Mouse (Mus musculus) heart, embryonic 11.5 days (tissue): Measurements from ENCODE around the gene Aff3. TPM values are rescaled to one million over a fixed set of nuclear protein-coding genes. Genes with fewer than 3 reads are reported as not detected.

Source experiments
- ATAC-seq: fragments of 200-750 bp; cut with Nextera tagmentation; replicated peaks from 2 replicates; pipeline ENCODE4 v1.8.0; 2017; ENCODE audit warnings: moderate library complexity; ENCODE audit not compliant: insufficient number of reproducible peaks, low FRiP score, low TSS enrichment
- H3K27ac ChIP-seq: fragments of 300-500 bp; sonication (generic); 2 replicates; pipeline ENCODE4 v1.5.1; 2014; ENCODE audit warnings: mild to moderate bottlenecking, low read depth, low read length
- H3K27me3 ChIP-seq: fragments of 300-500 bp; sonication (generic); 2 replicates; pipeline ENCODE4 v1.6.1; 2014; ENCODE audit warnings: mild to moderate bottlenecking, low read length, mixed read lengths; ENCODE audit not compliant: control insufficient read depth, insufficient read depth
- H3K36me3 ChIP-seq: fragments of 300-500 bp; sonication (generic); 2 replicates; pipeline ENCODE4 v1.6.1; 2014; ENCODE audit warnings: mild to moderate bottlenecking, low read length, moderate library complexity, mixed read lengths; ENCODE audit not compliant: control insufficient read depth, insufficient read depth
- H3K4me1 ChIP-seq: fragments of 300-500 bp; sonication (generic); 2 replicates; pipeline ENCODE4 v1.6.1; 2014; ENCODE audit warnings: low read length; ENCODE audit not compliant: control insufficient read depth, insufficient read depth
- H3K4me2 ChIP-seq: fragments of 300-500 bp; sonication (generic); 2 replicates; pipeline ENCODE4 v1.6.1; 2014; ENCODE audit warnings: mild to moderate bottlenecking, moderate library complexity
- H3K4me3 ChIP-seq: fragments of 300-500 bp; sonication (generic); 2 replicates; pipeline ENCODE4 v1.5.1; 2014; ENCODE audit warnings: low read depth, low read length
- H3K9ac ChIP-seq: fragments of 300-500 bp; sonication (generic); 2 replicates; pipeline ENCODE4 v1.6.1; 2014; ENCODE audit warnings: mild to moderate bottlenecking, low read depth, low read length, moderate library complexity
- H3K9me3 ChIP-seq: fragments of 300-500 bp; sonication (generic); replicated peaks from 2 replicates; pipeline ENCODE4 v1.6.1; 2016; ENCODE audit warnings: low read length; ENCODE audit not compliant: control insufficient read depth
- WGBS: fragments of 180-500 bp; shearing (Covaris S2); extraction: QIAGEN DNeasy Blood & Tissue Kit; methylation state at CpG from one replicate; pipeline ENCODE4 v1.1.7; 2014; ENCODE audit not compliant: insufficient replicate concordance; 5-methylcytosine and 5-hydroxymethylcytosine counted together
- polyA plus RNA-seq: library from polyadenylated mRNA; unstranded; fragments of >200 nt; fragmentation: Nextera tagmentation; extraction: Ambion mirVana; gene quantifications from 2 replicates; pipeline ENCODE4 v1.2.1, GENCODE M21; 2014

Aff3 gene
- polyA plus RNA-seq, 1 experiment from 2014 or later: 6.7 TPM

- Histone ChIP-seq H3K9ac (no peak overlapping the region), H3K9me3 (no peaks in the 10 kb centered on the region), H3K27ac (no peak overlapping the region), H3K4me3 (no peak overlapping the region), H3K36me3 (no peaks in the 10 kb centered on the region), H3K4me2 (no peak overlapping the region), H3K27me3 (no peaks in the 10 kb centered on the region), H3K4me1 (peaks cover 6% of the 10 kb centered on the region)
- ATAC-seq: no peak
- 70% methylated on average over 7 of the region's 7 CpGs for WGBS
Observed at GRCm38 (mm10) chr1:38237027-38237787, 427.5 kb downstream of the Aff3 start.

GRCm38 (mm10) chr1:38233121-38233520, 431.6 kb downstream of the Aff3 start:
- Histone ChIP-seq H3K27me3 (no peaks in the 10 kb centered on the region), H3K4me1 (no peaks in the 10 kb centered on the region), H3K9me3 (no peaks in the 10 kb centered on the region), H3K9ac (no peak overlapping the region), H3K4me3 (no peak overlapping the region), H3K4me2 (no peak overlapping the region), H3K36me3 (no peaks in the 10 kb centered on the region), H3K27ac (no peak overlapping the region)
- no peak for ATAC-seq
- WGBS: 88% methylated on average over 5 of the region's 5 CpGs

DNA sequence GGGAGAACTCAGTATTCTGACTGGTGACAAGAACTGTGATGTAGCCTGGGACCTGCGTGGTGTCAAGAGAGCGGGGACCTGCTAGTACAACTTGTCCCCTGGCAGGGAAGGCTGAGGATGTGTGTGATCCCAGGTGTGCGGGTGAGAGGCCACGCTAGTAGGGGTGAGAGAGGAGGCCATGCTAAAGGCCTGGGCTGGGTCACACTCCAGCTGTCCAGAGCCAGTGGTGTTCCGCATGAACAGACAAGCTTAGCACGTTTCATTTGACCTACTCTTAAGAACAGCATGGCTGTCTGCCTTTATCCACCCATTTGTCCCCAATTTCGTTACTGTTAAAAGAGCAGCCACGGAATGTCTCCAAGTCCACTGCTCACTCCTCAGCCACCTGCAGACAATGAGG, 434.7 kb downstream of the Aff3 start:
- WGBS: 82% methylated on average over 8 of the region's 8 CpGs

GRCm38 (mm10) chr1:38228806-38229205, 435.9 kb downstream of the Aff3 start:
- no peaks in the 10 kb centered on the region for H3K36me3 ChIP-seq
- no peak for ATAC-seq
- no peak overlapping the region for H3K4me2 ChIP-seq
- H3K9ac ChIP-seq: no peak overlapping the region
- H3K4me3 ChIP-seq: no peak overlapping the region
- no peaks in the 10 kb centered on the region for H3K27me3 ChIP-seq
- peaks cover 9% of the 10 kb centered on the region; the same call in 1 of the 2 replicates for H3K9me3 ChIP-seq
- WGBS: 86% methylated on average over 4 of the region's 4 CpGs
- H3K27ac ChIP-seq: no peak overlapping the region
- no peaks in the 10 kb centered on the region for H3K4me1 ChIP-seq

More for the DNA sequence above, 434.7 kb downstream of the Aff3 start:
- peaks cover 5% of the 10 kb centered on the region; the same call in 1 of the 2 replicates for H3K9me3 ChIP-seq
- no peak overlapping the region for H3K27ac ChIP-seq
- no peaks in the 10 kb centered on the region for H3K27me3 ChIP-seq
- H3K4me3 ChIP-seq: no peak overlapping the region
- no peaks in the 10 kb centered on the region for H3K4me1 ChIP-seq
- no peak overlapping the region for H3K9ac ChIP-seq
- no peak for ATAC-seq
- H3K36me3 ChIP-seq: no peaks in the 10 kb centered on the region
- H3K4me2 ChIP-seq: no peak overlapping the region

GRCm38 (mm10) chr1:38225166-38225565, 439.6 kb downstream of the Aff3 start:
- no peak overlapping the region for H3K4me3 ChIP-seq
- no peak overlapping the region for H3K27ac ChIP-seq
- H3K4me1 ChIP-seq: no peaks in the 10 kb centered on the region
- H3K36me3 ChIP-seq: no peaks in the 10 kb centered on the region
- peaks cover 9% of the 10 kb centered on the region; the same call in 1 of the 2 replicates for H3K9me3 ChIP-seq
- ATAC-seq: no peak
- H3K4me2 ChIP-seq: no peak overlapping the region
- WGBS: 87% methylated on average over 3 of the region's 3 CpGs
- H3K27me3 ChIP-seq: no peaks in the 10 kb centered on the region
- no peak overlapping the region for H3K9ac ChIP-seq

- H3K9me3 ChIP-seq: peaks cover 9% of the 10 kb centered on the region; the same call in 1 of the 2 replicates
- H3K9ac ChIP-seq: no peak overlapping the region
- no peak overlapping the region for H3K4me3 ChIP-seq
- H3K27ac ChIP-seq: no peak overlapping the region
- no peaks in the 10 kb centered on the region for H3K36me3 ChIP-seq
- H3K4me1 ChIP-seq: 0 out of 2 replicates have a peak, but pooled peaks cover 3% of the 10 kb centered on the region
- no peak for ATAC-seq
- H3K4me2 ChIP-seq: no peak overlapping the region
- WGBS: 82% methylated on average over 1 of the region's 1 CpGs
- no peaks in the 10 kb centered on the region for H3K27me3 ChIP-seq
Observed at GRCm38 (mm10) chr1:38222160-38222559, 442.6 kb downstream of the Aff3 start.

DNA sequence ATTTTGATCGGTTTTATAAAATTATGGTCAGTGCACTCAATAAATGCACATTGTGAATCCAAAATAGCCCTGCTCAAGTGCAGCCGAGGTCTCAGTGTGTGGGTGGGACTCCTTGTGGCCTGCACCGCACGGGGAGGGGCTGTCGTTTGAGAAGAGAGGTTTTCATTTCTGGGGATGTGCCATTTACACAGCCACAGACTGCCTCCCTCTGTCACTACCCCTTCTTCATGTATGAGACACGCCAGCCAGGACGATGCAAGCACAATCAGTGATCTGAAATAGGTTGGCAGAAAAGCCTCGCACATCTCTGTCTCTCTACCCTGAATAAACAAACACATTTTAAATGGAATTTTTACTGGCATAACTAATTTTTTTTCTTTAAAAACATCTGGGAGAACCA, 443.3 kb downstream of the Aff3 start:
- Histone ChIP-seq H3K36me3 (no peaks in the 10 kb centered on the region), H3K27ac (no peak overlapping the region), H3K4me3 (no peak overlapping the region), H3K4me2 (no peak overlapping the region), H3K4me1 (0 out of 2 replicates have a peak, but pooled peaks cover 3% of the 10 kb centered on the region), H3K9me3 (peaks cover 9% of the 10 kb centered on the region; the same call in 1 of the 2 replicates), H3K27me3 (no peaks in the 10 kb centered on the region), H3K9ac (no peak overlapping the region)
- WGBS: 74% methylated on average over 8 of the region's 8 CpGs
- ATAC-seq: no peak

DNA sequence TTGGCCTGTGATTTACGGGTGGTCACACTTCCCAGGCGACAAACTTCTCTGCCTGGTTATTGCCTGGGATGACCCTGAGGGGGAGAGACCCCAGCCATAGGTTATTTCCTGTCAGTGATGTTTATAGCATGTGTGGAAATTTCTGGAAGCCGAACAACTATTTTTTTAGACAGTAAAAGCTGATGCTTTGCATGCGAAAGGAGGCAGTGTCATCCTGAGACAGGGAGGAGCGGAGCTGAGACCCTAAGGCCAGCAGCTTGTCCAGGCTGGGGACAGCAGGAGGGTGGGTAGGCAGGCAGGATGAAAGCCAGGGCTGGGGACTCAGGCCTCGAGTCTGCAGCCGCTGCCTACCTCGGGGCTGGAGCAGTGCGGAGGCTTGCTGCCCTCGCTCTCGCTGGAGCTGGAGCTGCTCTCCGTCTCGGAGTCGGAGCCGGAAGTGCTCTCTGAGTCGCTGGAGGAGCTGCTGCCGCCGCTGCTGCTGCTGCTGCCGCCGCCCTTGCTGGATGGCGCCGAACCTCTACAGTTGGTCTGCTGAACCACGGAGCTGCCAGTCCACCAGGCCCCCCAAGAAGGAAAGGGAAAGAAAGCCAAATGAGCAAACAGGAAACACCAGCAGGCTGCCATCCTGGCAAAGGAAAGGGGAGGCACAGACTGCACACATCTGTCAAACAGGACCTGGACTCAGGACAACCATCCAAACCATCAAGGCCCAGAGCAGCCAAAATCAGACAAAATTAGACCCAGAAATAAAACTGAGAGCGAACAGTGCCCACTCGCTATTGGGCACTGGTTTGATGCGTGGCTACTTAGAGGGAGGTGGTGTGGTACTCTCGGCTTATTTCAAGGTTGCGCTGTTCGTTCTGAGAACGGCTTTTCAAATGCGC, 446.6 kb downstream of the Aff3 start:
- H3K4me1 ChIP-seq: 0 out of 2 replicates have a peak, but pooled peaks cover 3% of the 10 kb centered on the region
- H3K4me3 ChIP-seq: no peak overlapping the region
- no peak overlapping the region for H3K27ac ChIP-seq
- H3K9ac ChIP-seq: peak overlapping the region; percentile 46; the same call in 1 of the 2 replicates
- no peaks in the 10 kb centered on the region for H3K36me3 ChIP-seq
- 63% methylated on average over 31 of the region's 31 CpGs for WGBS
- no peaks in the 10 kb centered on the region for H3K9me3 ChIP-seq
- no peak for ATAC-seq
- H3K27me3 ChIP-seq: no peaks in the 10 kb centered on the region
- H3K4me2 ChIP-seq: peak overlapping the region; percentile 48
